Mouse (Mus musculus): ENCODE measurements around the gene C2cd5. TPM values are rescaled to one million over a fixed set of nuclear protein-coding genes. Genes with fewer than 3 reads are reported as not detected.

Gene C2cd5
- total RNA-seq, 1 experiment = 26.5 TPM

GRCm38 (mm10) chr6:142962476-142962875, 137.5 kb downstream of the C2cd5 start:
- TF ChIP-seq ZC3H11A (IDR thresholded peaks at IDR 0.05; ENCODE audit: borderline replicate concordance, low read depth, low read length) (no peak), ZNF384 (IDR thresholded peaks at IDR 0.05; ENCODE audit: low read depth, low read length) (no peak), CHD2 (IDR thresholded peaks at IDR 0.05; ENCODE audit: low read depth, low read length) (no peak), MAFK (IDR thresholded peaks at IDR 0.05; ENCODE audit: insufficient read depth, low read depth, low read length) (no peak), HCFC1 (IDR thresholded peaks at IDR 0.05; ENCODE audit: borderline replicate concordance, insufficient read depth, low read length) (no peak)
- H3K9ac ChIP-seq (ENCODE audit: insufficient read depth, low read depth, low read length, poor library complexity, severe bottlenecking) = peak overlapping the region; percentile 7; the same call in 1 of the 2 replicates
- DNase-seq (ENCODE audit: low read depth, low spot score) = no peak
- no peaks in the 10 kb centered on the region for H3K9me3 ChIP-seq (ENCODE audit: control insufficient read depth, insufficient read depth, low read depth, low read length)
- peaks cover 4 to 5% of the 10 kb centered on the region in 2 experiments; a peak in 1 of 4 replicates for H3K4me1 ChIP-seq (ENCODE audit: control insufficient read depth in 2 of 2, insufficient read depth in 2 of 2, low read length in 2 of 2, poor library complexity in 1 of 2)
- no peak overlapping the region for H3K27ac ChIP-seq (ENCODE audit: insufficient read depth, low read depth, low read length, poor library complexity, severe bottlenecking)
- in situ Hi-C loops (cut with MboI; ENCODE audit: low sequenced_read_pairs in 2 of 2, unreplicated experiment in 2 of 2) = no loop called here
- peak overlapping the region; percentile 35 to 67; a peak in 3 of 4 replicates for H3K4me3 ChIP-seq (ENCODE audit: insufficient read depth in 1 of 2, low read depth in 1 of 2, low read length in 2 of 2, poor library complexity in 1 of 2, severe bottlenecking in 1 of 2)
- H3K36me3 ChIP-seq (ENCODE audit: control insufficient read depth, insufficient read depth, low read length, poor library complexity, severe bottlenecking) = no peaks in the 10 kb centered on the region

GRCm38 (mm10) chr6:142961721-142962455, 138.1 kb downstream of the C2cd5 start:
- no peak overlapping the region; the same call in 1 of the 2 replicates for H3K9ac ChIP-seq (ENCODE audit: insufficient read depth, low read depth, low read length, poor library complexity, severe bottlenecking)
- in situ Hi-C loops (cut with MboI; ENCODE audit: low sequenced_read_pairs in 2 of 2, unreplicated experiment in 2 of 2) = no loop called here
- no peak for TF ChIP-seq CHD2 (IDR thresholded peaks at IDR 0.05; ENCODE audit: low read depth, low read length)
- peak overlapping the region in 1 of 2 experiments; percentile 67; a peak in 2 of 4 replicates for H3K4me3 ChIP-seq (ENCODE audit: insufficient read depth in 1 of 2, low read depth in 1 of 2, low read length in 2 of 2, poor library complexity in 1 of 2, severe bottlenecking in 1 of 2)
- DNase-seq (ENCODE audit: low read depth, low spot score) = peak; percentile 33
- H3K27ac ChIP-seq (ENCODE audit: insufficient read depth, low read depth, low read length, poor library complexity, severe bottlenecking) = no peak overlapping the region
- no peaks in the 10 kb centered on the region for H3K36me3 ChIP-seq (ENCODE audit: control insufficient read depth, insufficient read depth, low read length, poor library complexity, severe bottlenecking)
- H3K4me1 ChIP-seq (ENCODE audit: control insufficient read depth in 2 of 2, insufficient read depth in 2 of 2, low read length in 2 of 2, poor library complexity in 1 of 2) = peaks cover 4 to 5% of the 10 kb centered on the region in 2 experiments; a peak in 1 of 4 replicates
- no peaks in the 10 kb centered on the region for H3K9me3 ChIP-seq (ENCODE audit: control insufficient read depth, insufficient read depth, low read depth, low read length)

Other genes with a start within 250 kb of the C2cd5 start
- gene St8sia1, start 135.7 kb downstream of the C2cd5 start, total RNA-seq (2012; rRNA removed) = 8.2 and 10.1 TPM in 2 replicates
- 75.7 and 82.5 TPM in 2 replicates for gene Etnk1, start 67.1 kb upstream of the C2cd5 start, total RNA-seq (2012; rRNA removed)

All from ES-E14 (cell line).